Mouse (Mus musculus): Measurements from ENCODE around the gene D630036H23Rik.

GRCm38 (mm10) chr12:36381441-36382340 lies at the start of gene D630036H23Rik, which contains the start of gene Ispd:
- TF ChIP-seq CTCF (IDR thresholded peaks at IDR 0.05; ENCODE audit: extremely low read depth, insufficient read depth, insufficient read length, insufficient replicate concordance), result no peak
- TF ChIP-seq POLR2A (IDR thresholded peaks at IDR 0.05; ENCODE audit: low read depth, low read length), result no peak

Data from spleen, adult 2 months (tissue).